Mouse (Mus musculus): Measurements from ENCODE around the gene Plcg2. TPM values are rescaled to one million over a fixed set of nuclear protein-coding genes. Genes with fewer than 3 reads are reported as not detected.

Plcg2 gene
- polyA plus RNA-seq, 1 experiment from 2014 or later = 3.8 TPM

- ATAC-seq (ENCODE audit: insufficient number of reproducible peaks, low FRiP score, low TSS enrichment, low read depth) = no peak
- H3K4me2 ChIP-seq (replicated peaks) = no peak overlapping the region
- no peak overlapping the region for H3K27ac ChIP-seq (replicated peaks)
- WGBS = 82% methylated on average over 8 of the region's 8 CpGs
- no peak overlapping the region for H3K4me3 ChIP-seq (replicated peaks)
- H3K4me1 ChIP-seq = no peaks in the 10 kb centered on the region
- H3K9me3 ChIP-seq (replicated peaks) = no peaks in the 10 kb centered on the region
- no peaks in the 10 kb centered on the region for H3K27me3 ChIP-seq
- H3K9ac ChIP-seq = no peak overlapping the region
- no peaks in the 10 kb centered on the region for H3K36me3 ChIP-seq
Observed at GRCm38 (mm10) chr8:117484731-117485130, 13.4 kb upstream of the Plcg2 start.

- WGBS = 84% methylated on average over 1 of the region's 1 CpGs
- no peaks in the 10 kb centered on the region for H3K9me3 ChIP-seq (replicated peaks)
- no peaks in the 10 kb centered on the region for H3K4me1 ChIP-seq
- no peaks in the 10 kb centered on the region for H3K36me3 ChIP-seq
- H3K27me3 ChIP-seq = no peaks in the 10 kb centered on the region
- ATAC-seq (ENCODE audit: insufficient number of reproducible peaks, low FRiP score, low TSS enrichment, low read depth) = no peak
- H3K4me2 ChIP-seq (replicated peaks) = no peak overlapping the region
- no peak overlapping the region for H3K4me3 ChIP-seq (replicated peaks)
- no peak overlapping the region for H3K27ac ChIP-seq (replicated peaks)
- no peak overlapping the region for H3K9ac ChIP-seq
Observed at GRCm38 (mm10) chr8:117485316-117485715, 12.8 kb upstream of the Plcg2 start.

GRCm38 (mm10) chr8:117488246-117489005 is 9.7 kb upstream of the Plcg2 start:
- H3K4me1 ChIP-seq = no peaks in the 10 kb centered on the region
- no peak overlapping the region for H3K27ac ChIP-seq (replicated peaks)
- H3K9ac ChIP-seq = no peak overlapping the region
- no peak overlapping the region for H3K4me3 ChIP-seq (replicated peaks)
- no peaks in the 10 kb centered on the region for H3K27me3 ChIP-seq
- no peaks in the 10 kb centered on the region for H3K9me3 ChIP-seq (replicated peaks)
- H3K36me3 ChIP-seq = no peaks in the 10 kb centered on the region
- no peak overlapping the region for H3K4me2 ChIP-seq (replicated peaks)
- no peak for ATAC-seq (ENCODE audit: insufficient number of reproducible peaks, low FRiP score, low TSS enrichment, low read depth)
- 70% methylated on average over 10 of the region's 10 CpGs for WGBS

- Histone ChIP-seq H3K27me3 (peaks cover 12% of the 10 kb centered on the region), H3K9me3 (replicated peaks) (no peaks in the 10 kb centered on the region), H3K9ac (no peak overlapping the region), H3K27ac (replicated peaks) (no peak overlapping the region), H3K4me2 (replicated peaks) (no peak overlapping the region), H3K4me3 (replicated peaks) (no peak overlapping the region), H3K36me3 (no peaks in the 10 kb centered on the region), H3K4me1 (peaks cover 7% of the 10 kb centered on the region)
- WGBS = 18% methylated on average over 9 of the region's 9 CpGs
- no peak for ATAC-seq (ENCODE audit: insufficient number of reproducible peaks, low FRiP score, low TSS enrichment, low read depth)
Observed at GRCm38 (mm10) chr8:117493543-117493942, 4.5 kb upstream of the Plcg2 start.

DNA sequence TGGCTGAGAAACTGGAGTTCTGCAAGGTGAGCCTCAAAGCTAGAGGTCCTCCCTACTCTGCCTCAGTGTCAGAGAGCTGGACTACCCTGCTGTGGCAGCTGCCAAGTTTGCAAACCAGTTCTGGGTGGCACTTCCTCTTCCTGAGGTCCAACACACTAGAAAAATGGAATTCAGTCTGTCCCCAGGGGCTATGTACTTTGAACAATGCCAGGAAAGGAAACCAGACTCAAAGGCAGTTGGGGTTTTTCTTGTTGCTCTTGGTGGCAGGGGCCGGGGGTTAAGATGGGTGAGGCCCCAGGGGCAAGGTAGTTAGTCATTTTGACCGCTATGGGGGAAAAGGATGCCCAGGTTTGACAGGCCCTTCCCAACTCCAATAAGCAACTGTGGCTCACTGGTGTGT is 3.2 kb upstream of the Plcg2 start:
- no peak overlapping the region for H3K4me3 ChIP-seq (replicated peaks)
- peaks cover 20% of the 10 kb centered on the region for H3K27me3 ChIP-seq
- no peak for ATAC-seq (ENCODE audit: insufficient number of reproducible peaks, low FRiP score, low TSS enrichment, low read depth)
- 48% methylated on average over 2 of the region's 2 CpGs for WGBS
- H3K27ac ChIP-seq (replicated peaks) = no peak overlapping the region
- H3K36me3 ChIP-seq = no peaks in the 10 kb centered on the region
- H3K9me3 ChIP-seq (replicated peaks) = no peaks in the 10 kb centered on the region
- H3K4me2 ChIP-seq (replicated peaks) = no peak overlapping the region
- H3K4me1 ChIP-seq = peaks cover 15% of the 10 kb centered on the region
- H3K9ac ChIP-seq = no peak overlapping the region

GRCm38 (mm10) chr8:117498915-117499540 is 937 bp downstream of the Plcg2 start:
- WGBS = 7% methylated on average over 20 of the region's 20 CpGs
- H3K27ac ChIP-seq (replicated peaks) = no peak overlapping the region
- peak overlapping the region; percentile 56 for H3K4me3 ChIP-seq (replicated peaks)
- no peak overlapping the region for H3K9ac ChIP-seq
- H3K4me2 ChIP-seq (replicated peaks) = peak overlapping the region; percentile 99
- peaks cover 20% of the 10 kb centered on the region for H3K27me3 ChIP-seq
- peaks cover 15% of the 10 kb centered on the region for H3K4me1 ChIP-seq
- H3K9me3 ChIP-seq (replicated peaks) = no peaks in the 10 kb centered on the region
- no peaks in the 10 kb centered on the region for H3K36me3 ChIP-seq
- ATAC-seq (ENCODE audit: insufficient number of reproducible peaks, low FRiP score, low TSS enrichment, low read depth) = no peak

DNA sequence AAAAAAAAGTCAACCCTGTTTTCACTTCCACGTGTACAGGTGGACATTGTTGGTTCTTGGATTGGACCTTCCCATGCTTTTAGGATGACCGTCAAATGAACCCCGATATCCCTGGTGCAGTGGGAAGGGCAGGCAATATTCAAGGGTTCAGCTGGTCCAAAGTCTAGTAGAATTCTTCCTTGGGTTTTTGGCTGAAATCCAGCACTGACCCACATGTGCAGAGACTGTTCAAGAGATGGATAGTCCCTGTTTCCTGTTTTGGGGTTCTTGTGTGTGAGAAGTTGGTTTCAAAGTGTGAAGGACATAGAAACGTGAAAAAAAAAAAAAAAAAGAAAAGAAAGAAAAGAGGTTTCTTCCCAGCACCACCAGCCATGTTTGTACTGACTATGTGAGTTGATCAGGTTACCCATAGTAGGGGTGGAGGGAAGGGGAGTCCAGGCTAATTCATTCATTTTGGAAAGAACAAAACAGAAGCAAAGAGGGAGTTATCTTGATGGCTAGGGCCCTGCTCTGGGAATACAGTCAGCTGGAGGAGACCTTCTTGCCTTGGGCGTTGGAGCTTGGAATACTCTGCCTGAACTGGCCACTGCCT is 2.2 kb downstream of the Plcg2 start:
- H3K27ac ChIP-seq (replicated peaks) = no peak overlapping the region
- H3K27me3 ChIP-seq = peaks cover 20% of the 10 kb centered on the region
- H3K4me3 ChIP-seq (replicated peaks) = no peak overlapping the region
- H3K9ac ChIP-seq = no peak overlapping the region
- H3K9me3 ChIP-seq (replicated peaks) = no peaks in the 10 kb centered on the region
- no peak for ATAC-seq (ENCODE audit: insufficient number of reproducible peaks, low FRiP score, low TSS enrichment, low read depth)
- H3K4me2 ChIP-seq (replicated peaks) = no peak overlapping the region
- no peaks in the 10 kb centered on the region for H3K36me3 ChIP-seq
- H3K4me1 ChIP-seq = peaks cover 15% of the 10 kb centered on the region
- 75% methylated on average over 5 of the region's 5 CpGs for WGBS

- H3K36me3 ChIP-seq = no peaks in the 10 kb centered on the region
- 90% methylated on average over 6 of the region's 6 CpGs for WGBS
- H3K27me3 ChIP-seq = peaks cover 20% of the 10 kb centered on the region
- H3K9me3 ChIP-seq (replicated peaks) = no peaks in the 10 kb centered on the region
- no peak for ATAC-seq (ENCODE audit: insufficient number of reproducible peaks, low FRiP score, low TSS enrichment, low read depth)
- H3K4me1 ChIP-seq = peaks cover 15% of the 10 kb centered on the region
- H3K9ac ChIP-seq = no peak overlapping the region
- H3K4me3 ChIP-seq (replicated peaks) = no peak overlapping the region
- H3K27ac ChIP-seq (replicated peaks) = no peak overlapping the region
- no peak overlapping the region for H3K4me2 ChIP-seq (replicated peaks)
Observed at GRCm38 (mm10) chr8:117501323-117501722, 3.2 kb downstream of the Plcg2 start.

- WGBS = 71% methylated on average over 13 of the region's 13 CpGs
- no peak for ATAC-seq (ENCODE audit: insufficient number of reproducible peaks, low FRiP score, low TSS enrichment, low read depth)
- Histone ChIP-seq H3K27ac (replicated peaks) (no peak overlapping the region), H3K9ac (no peak overlapping the region), H3K27me3 (peaks cover 9% of the 10 kb centered on the region), H3K36me3 (no peaks in the 10 kb centered on the region), H3K9me3 (replicated peaks) (no peaks in the 10 kb centered on the region), H3K4me1 (peaks cover 8% of the 10 kb centered on the region), H3K4me2 (replicated peaks) (no peak overlapping the region), H3K4me3 (replicated peaks) (no peak overlapping the region)
Observed at GRCm38 (mm10) chr8:117503405-117504069, 5.4 kb downstream of the Plcg2 start.

DNA sequence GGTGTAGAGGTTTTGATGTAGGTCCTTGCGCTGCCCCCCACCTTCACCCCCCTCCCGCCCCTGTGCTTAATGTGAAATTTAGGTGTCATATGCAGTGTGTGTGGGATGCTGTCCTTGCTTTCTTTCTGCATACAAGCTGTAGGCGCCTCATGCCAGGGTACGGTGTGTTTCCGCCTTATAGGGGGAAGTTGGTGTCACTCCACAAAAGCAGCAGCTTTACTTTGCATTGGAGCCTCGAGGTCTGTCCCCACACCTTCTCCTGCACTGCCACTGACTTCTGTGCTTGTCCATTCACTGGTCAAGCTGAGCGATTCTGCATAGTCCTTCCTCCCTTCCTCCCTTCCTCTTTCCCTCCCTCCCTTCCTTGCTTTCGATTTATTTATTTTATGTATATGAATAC is 9.6 kb downstream of the Plcg2 start:
- no peaks in the 10 kb centered on the region for H3K9me3 ChIP-seq (replicated peaks)
- 83% methylated on average over 8 of the region's 8 CpGs for WGBS
- H3K36me3 ChIP-seq = no peaks in the 10 kb centered on the region
- H3K4me1 ChIP-seq = no peaks in the 10 kb centered on the region
- no peak overlapping the region for H3K9ac ChIP-seq
- no peak overlapping the region for H3K4me2 ChIP-seq (replicated peaks)
- H3K27me3 ChIP-seq = no peaks in the 10 kb centered on the region
- no peak for ATAC-seq (ENCODE audit: insufficient number of reproducible peaks, low FRiP score, low TSS enrichment, low read depth)
- H3K27ac ChIP-seq (replicated peaks) = no peak overlapping the region
- no peak overlapping the region for H3K4me3 ChIP-seq (replicated peaks)

DNA sequence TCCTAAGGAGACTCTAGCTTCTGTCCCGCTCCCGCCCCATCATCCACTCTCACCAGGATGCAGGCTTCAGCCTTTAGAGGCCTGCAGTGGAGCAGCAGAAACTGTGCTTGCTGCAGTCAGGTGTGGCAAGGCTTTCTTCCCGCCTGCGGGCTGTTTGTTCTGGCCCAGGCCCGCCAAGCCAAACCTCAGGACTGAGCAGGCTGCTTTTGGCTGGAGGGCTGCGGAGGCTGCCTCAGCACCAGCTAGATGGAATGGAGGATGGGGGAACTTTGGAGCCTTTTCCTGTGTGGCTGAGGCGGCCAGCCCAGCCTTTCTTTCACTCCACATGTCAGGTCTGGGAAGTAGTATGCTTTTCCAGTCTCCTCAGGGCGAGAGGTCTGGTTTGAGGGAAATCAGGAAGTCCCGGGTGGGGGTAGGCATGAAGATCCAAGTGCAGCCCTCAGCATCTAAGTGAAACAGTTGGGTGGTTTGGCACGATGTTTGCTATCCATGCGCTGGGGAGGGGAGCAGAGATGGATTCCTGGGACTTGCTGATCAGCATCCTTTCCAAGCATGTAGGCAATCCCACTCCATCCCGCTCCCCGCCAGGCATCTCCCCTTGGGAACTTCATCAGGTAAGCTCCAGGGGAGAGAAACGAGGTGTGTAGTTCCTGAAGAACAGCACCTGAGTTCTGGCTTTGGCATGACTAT is 18.9 kb downstream of the Plcg2 start:
- Histone ChIP-seq H3K36me3 (no peaks in the 10 kb centered on the region), H3K27ac (replicated peaks) (peak overlapping the region; percentile 39; the same call in 1 of the 2 replicates), H3K27me3 (no peaks in the 10 kb centered on the region), H3K4me3 (replicated peaks) (no peak overlapping the region), H3K9ac (no peak overlapping the region), H3K4me2 (replicated peaks) (0 out of 2 replicates have a peak overlapping the region, but pooled peaks have one; percentile 4), H3K4me1 (peaks cover 6% of the 10 kb centered on the region; the same call in 1 of the 2 replicates), H3K9me3 (replicated peaks) (no peaks in the 10 kb centered on the region)
- ATAC-seq (ENCODE audit: insufficient number of reproducible peaks, low FRiP score, low TSS enrichment, low read depth) = peak; percentile 71
- WGBS = 45% methylated on average over 14 of the region's 14 CpGs

Measured in embryonic facial prominence, embryonic 15.5 days (tissue).